Mouse (Mus musculus): ENCODE data around the gene Fam131b.

The Fam131b gene

GRCm38 (mm10) chr6:42355794-42356600, 31.6 kb upstream of the Fam131b start:
- no peak for DNase-seq (ENCODE audit: low spot score)

DNA sequence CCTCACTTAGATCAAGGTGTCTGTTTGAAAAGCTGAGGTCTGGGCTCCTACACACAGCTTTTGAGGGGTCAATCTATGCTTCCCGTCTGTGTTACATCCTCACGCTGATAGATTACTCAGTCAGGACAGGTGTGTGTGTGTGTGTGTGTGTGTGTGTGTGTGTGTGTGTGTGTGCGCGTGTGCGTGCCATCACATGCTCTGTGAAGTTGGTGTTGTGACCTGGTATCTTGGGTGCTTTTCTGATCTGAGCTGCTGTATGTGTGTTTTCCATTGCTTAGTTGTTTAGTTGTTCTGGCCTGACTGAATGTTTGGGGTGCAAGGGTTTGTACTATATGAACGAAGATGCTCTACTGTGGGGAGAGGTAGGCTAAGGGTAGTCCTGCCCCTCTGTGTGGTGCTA, 30.9 kb upstream of the Fam131b start:
- no peak for DNase-seq (ENCODE audit: low spot score)

DNA sequence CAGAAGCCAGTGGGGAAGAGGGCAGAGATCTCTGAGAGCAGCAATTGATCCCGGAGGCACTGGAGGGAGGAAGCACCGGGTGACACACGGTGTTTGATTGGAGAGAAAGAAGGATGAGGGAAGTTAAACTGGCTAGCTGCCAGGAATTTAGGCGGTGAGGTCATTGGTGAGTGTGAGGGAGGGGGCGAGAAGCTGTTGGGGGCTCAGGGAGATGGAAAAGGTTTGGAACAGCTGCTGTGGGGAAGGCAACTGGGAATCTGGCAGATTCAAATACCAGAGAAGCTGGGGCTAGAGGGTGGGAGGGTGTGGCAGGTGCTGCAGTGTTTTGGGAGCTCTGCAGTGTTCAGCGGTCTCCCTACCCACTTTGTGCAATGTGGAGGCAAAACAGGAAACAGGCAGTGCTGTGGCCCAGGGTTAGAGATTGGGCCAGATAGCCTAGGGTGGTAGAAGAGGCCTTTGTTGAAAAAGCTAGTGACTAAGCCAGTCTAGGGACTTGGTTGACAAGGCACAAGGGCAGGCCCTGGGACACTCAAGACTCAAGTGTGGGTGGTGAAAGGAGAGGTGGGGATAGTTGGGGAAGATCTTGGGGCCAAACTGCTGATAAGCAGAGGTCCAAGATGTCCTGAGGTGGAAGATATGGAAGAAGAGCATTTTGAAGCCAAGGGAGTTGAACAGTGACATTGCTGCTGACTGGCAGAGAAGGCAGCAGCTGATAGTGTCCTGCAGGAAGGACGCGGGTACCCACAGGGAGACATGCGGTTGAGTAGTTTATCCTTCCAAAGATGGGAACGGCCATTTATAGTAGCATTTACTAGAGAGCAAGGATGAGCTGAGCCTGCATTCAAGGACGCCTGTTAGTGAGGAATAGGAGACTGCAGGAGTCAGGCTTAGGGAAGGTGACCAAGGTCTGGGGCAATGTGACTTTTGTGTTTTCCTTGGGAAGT, 29.9 kb upstream of the Fam131b start:
- DNase-seq (ENCODE audit: low spot score) = no peak

- DNase-seq (ENCODE audit: low spot score) = no peak
Measured at GRCm38 (mm10) chr6:42353180-42353579, 28.7 kb upstream of the Fam131b start.

- DNase-seq (ENCODE audit: low spot score) = peak; percentile 45
Measured at GRCm38 (mm10) chr6:42352486-42352846, 28.0 kb upstream of the Fam131b start.

DNA sequence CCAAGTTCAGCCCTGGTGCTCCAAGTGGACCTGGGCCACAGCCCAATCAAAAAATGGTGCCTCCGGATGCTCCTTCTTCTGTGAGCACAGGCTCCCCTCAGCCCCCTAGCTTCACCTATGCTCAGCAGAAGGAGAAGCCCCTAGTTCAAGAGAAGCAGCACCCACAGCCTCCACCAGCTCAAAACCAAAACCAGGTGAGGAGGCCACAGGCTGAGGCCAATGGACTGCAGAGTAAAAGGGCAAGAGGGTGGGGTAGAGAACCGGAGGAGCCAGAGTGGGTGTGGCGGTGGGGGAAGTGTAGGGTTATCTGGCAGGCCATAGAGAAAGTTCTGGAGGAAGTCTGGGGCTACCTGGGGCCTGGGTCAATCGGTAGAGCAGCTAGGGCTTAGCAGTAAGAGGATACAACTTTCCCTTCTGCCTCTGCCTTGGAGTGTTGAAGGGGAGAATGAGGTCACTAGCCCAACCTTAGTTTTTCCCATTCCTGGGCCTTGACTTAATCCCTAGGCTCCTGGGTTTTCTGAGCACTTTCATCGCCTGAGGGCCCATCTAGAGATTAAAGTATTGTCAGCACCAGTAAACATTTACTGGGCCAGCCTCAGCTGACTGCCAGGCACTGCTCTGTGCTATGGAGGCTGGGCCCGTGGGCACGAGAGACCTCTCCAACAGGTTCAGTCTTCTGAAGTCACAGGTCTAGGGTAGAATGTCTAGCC, 27.5 kb upstream of the Fam131b start:
- DNase-seq (ENCODE audit: low spot score) = peak; percentile 31

DNA sequence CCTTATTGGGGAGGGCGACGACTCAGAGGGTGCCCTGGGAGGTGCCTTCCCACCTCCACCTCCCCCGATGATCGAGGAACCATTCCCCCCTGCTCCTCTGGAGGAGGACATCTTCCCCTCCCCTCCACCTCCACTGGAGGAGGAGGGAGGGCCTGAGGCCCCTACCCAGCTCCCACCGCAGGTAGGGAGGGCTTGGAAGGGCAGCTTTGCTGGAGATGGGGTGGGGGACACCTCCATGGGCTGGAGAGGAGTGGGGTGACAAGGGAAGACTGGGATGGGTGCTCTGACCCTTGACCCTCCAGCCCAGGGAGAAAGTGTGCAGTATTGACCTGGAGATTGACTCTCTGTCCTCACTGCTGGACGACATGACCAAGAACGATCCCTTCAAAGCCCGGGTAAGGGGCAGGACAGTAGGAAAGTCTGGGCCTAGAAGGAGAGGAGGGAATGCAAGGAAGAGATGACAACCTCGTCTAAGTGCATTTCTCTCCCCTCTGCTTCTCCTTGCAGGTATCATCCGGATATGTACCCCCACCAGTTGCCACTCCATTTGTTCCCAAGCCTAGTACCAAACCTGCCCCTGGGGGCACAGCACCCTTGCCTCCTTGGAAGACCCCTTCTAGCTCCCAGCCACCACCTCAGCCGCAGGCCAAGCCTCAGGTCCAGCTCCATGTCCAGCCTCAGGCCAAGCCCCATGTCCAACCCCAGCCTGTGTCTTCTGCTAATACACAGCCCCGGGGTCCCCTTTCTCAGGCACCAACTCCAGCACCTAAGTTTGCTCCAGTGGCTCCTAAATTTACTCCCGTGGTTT, 26.7 kb upstream of the Fam131b start:
- no peak for DNase-seq (ENCODE audit: low spot score)

DNA sequence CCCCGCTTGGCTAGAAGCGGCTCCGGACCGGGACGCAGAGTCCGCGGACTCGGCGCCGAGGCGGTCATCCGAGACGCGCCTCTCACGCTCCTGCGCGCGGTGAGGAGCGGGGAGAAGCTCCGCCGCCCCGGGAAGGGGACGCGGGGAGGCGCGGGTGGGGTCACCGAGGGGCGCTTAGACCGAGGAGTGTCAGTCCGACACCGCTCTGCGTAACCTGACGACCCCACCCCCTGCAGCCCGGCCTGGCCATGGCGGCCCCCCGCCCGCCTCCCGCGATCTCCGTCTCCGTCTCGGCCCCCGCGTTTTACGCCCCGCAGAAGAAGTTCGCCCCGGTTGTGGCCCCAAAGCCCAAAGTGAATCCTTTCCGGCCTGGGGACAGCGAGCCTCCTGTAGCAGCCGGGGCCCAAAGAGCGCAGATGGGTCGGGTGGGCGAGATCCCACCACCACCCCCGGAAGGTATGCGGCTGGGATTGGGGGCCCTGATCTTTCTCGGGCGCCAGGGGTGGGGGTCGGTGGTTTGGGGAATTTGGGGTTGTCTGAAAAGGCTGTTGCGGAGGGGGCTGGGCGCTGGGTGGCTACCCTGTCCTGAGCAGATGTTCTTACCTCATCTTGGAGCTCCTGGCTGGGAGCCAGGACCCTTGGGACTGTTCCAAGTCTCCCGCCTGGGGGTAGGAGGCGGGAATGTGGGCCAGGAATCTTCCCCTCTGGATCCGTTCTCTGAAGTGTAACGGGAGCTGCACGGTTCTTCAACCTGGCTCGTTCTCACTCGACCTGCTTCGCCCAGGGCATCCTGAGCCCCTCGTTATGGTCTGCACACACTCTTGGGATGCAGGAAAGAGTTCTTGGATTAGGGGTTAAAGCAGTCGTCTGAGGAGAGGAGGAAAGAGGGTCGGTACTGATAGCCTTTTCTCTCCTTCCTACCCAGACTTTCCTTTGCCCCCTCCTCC, 25.9 kb upstream of the Fam131b start:
- peak; percentile 76 for DNase-seq (ENCODE audit: low spot score)

GRCm38 (mm10) chr6:42349426-42350020, 25.1 kb upstream of the Fam131b start, which contains the start of gene Zyx:
TSS of gene Zyx (plus strand) at chr6:42349630.
- DNase-seq (ENCODE audit: low spot score) = peak; percentile 98

DNA sequence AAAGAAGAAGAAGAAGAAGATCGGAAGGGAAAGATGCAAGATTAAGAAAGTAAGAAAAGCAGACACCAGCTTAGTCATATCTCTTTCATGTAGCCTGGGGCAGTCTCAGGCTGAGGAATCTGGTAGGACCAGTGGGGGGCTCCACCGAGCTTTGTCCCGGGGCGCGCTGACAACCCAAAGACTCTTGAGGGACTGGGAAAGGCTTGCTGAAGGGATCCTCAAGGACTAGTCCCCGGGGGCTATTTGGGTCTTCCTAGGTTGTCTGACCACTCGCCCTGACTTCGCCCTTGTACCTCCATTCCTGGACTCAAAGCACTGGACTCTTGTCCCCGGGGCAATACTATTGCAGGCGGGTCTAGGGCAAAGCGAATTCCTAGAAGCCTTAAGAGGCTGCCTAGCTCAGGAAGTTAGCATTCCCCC, 24.6 kb upstream of the Fam131b start:
- peak; percentile 78 for DNase-seq (ENCODE audit: low spot score)

DNA sequence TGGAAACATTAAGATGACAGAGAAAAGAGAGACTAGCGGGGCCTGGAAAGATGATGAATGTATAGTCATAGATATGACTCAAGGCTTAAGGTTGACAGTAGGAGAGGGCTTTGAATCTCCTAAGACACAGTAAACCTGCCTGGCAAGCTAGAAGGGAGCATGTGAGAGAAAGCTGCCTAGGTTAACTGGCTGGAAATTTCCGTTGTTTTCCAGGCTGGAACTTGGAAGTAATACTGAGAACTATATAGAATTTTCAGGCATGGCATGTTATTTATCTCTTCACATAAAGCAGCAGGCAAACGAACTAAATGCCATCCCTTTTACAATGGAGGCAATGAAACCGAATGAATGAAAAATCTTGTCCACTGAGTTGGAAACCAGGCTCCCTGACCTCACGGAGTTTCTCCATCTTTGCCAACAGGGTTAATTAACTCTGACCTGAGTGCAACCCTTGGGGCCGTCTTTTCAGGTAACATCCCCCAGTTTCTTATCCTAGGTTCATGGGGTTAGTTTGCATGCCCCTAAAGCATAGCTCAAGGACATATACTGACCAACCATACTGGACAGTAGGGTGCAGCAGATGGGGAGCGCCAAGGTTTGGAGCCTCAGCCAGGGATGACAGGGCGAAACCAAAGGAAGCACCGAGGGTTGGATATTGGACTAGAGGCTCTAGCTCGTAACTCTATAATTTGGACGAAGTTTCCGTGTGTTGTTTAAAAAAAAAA, 24.0 kb upstream of the Fam131b start:
- no peak for DNase-seq (ENCODE audit: low spot score)

DNA sequence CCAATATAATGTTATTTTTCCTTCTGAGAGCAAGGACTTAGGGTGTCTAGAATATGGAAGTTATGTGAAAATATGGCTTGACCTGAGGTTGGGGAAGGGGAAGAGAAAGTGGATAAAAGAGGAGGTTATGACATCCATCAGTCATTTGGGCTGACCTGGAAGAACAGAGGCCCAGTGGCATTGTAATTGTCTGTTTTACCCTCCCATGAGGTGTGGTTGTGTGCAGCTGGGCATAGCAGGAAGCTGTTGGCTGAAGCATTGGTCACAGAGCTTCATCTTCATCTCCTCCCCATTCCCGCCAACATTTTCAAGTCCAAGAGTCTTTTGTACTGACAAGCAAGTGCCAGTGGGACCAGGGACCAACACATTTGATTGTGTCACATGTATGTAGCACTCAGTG, 19.8 kb upstream of the Fam131b start:
- no peak for DNase-seq (ENCODE audit: low spot score)

DNA sequence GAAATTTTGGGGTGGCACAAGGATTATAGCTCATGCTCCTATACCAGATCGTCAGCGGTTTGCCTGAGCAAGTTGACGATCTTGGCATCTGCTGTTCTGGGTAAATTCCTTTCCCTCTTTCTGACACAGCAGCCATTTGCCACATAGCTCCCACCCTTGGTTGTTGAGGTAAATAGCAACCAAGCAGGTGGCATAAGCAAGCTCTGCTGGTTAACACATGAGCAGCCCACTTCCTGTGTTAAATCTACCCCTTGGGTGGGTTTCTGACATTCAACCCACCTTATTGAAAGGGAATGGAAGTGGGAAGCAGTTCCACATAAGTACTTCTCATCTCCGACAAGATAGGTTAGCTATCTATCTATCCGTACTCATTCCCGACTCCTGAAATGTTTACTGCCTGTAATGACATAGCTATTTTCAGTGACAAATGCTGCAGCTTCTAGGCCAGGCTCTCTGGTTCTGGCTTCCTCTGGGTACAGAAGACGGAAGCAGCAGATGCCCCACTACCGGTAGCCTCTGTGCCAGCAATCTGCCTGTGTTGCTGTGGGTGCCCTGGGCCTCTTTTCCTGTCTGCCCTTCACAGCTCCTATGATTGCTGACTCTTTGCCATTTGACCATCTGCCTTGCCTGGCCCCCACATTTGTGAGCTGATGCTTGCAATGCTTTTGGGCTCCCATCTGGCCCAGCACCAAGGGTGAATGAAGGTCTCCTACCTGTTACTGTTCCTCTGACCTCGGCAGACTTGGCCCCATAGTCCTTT, 19.1 kb upstream of the Fam131b start:
- no peak for DNase-seq (ENCODE audit: low spot score)

DNA sequence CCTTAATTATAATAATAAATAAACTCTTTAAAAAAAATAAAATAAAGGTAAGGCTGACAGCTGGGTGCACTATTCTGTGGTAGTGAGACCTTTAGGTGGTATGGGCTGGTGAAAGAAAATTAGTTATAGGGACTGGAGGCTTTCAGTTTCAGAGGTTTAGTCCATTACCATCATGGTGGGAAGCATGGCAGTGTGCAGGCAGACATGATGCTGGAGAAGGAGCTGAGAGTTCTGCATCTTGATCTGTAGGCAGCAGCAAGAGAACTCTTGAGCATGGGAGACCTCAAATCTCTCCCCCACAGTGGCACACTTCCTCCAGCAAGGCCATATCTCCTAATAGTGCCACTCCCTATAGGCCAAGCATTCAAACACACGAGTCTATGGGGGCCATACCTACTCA, 17.7 kb upstream of the Fam131b start:
- DNase-seq (ENCODE audit: low spot score) = no peak

DNA sequence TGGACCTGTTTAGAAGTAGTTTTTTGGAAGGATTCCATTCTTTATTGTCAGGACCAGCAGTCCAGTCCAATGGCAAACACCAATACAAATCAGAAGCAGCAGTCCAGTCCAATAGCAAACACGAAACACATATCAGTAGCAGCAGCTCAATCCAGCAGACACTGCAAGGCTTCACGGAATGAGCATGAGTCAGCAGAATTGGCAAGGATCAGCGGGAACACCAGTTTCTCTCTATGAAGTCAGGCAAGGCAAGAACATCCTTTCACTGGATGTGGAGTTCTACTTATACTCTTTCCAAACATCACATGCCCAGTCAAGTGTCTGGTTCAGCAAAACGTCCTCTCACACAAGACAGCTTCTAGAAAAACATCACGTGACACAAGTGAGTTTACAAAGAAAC, 15.5 kb upstream of the Fam131b start:
- DNase-seq (ENCODE audit: low spot score) = no peak

DNA sequence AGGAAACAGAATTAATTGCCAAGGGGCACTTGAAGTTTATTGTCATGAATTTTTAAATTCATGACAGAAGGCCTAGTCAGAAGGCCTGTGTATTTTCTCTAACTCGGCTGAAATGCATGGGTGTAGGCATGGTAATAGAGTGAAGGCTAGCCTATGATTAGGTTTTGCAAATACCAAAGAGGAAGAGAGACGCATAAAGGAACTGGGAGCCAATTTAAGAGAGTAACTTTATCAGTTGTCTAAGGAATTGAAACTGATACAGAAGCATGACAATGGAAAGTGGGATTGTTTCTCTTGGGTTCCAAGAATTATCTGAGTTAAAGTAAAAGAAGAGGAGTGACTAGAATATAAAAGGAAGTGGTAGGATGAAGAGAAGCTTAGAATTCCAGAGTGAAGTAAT, 14.7 kb upstream of the Fam131b start:
- DNase-seq (ENCODE audit: low spot score) = no peak

DNA sequence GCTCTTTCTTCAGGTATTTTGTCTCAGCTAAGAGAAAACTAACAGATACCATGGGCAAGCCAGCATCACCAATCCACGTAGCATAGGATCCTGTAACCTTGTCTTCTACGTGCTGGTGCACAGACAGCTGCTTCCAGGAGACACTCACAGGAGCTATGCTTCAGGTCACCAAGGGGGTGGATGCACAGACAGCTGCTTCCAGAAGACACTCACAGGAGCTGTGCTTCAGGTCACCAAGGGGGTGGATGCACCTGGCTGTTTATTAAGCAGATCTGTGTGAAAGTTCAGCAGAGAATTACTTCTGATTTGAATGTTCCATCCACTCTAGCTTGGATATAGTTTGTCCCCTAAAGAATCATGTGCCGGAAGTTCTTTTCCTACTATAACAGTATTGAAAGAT, 6.5 kb upstream of the Fam131b start:
- DNase-seq (ENCODE audit: low spot score) = no peak

- DNase-seq (ENCODE audit: low spot score) = no peak
Measured at GRCm38 (mm10) chr6:42330216-42330615, 5.8 kb upstream of the Fam131b start.

DNA sequence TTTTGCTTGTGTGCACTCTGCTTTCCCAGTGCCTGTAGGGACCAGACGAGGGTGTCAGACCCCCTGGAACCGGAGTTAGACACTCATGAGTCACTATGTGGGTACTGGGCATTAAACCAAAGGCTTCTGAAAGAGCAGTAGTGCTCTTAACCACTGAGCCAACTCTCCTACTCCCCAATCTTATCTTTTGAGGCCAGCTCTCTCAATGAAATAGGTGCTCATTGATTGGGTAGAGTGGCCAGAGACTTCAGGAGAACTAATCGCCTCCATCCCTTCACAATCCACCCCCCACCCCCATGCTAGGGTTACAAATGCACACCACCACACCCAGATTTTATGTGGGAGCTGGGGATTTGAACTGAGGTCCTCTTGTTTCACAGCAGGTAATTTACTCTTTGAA, 4.3 kb upstream of the Fam131b start:
- DNase-seq (ENCODE audit: low spot score) = no peak
